Mouse (Mus musculus): Measurements from ENCODE around the gene Dars. TPM values are rescaled to one million over a fixed set of nuclear protein-coding genes. Genes with fewer than 3 reads are reported as not detected.

Dars gene
- total RNA-seq (2014; fragmentation: Nextera tagmentation): 152 and 159 TPM in 2 replicates
- 306 and 352 TPM in 2 replicates for total RNA-seq (2017)

DNA sequence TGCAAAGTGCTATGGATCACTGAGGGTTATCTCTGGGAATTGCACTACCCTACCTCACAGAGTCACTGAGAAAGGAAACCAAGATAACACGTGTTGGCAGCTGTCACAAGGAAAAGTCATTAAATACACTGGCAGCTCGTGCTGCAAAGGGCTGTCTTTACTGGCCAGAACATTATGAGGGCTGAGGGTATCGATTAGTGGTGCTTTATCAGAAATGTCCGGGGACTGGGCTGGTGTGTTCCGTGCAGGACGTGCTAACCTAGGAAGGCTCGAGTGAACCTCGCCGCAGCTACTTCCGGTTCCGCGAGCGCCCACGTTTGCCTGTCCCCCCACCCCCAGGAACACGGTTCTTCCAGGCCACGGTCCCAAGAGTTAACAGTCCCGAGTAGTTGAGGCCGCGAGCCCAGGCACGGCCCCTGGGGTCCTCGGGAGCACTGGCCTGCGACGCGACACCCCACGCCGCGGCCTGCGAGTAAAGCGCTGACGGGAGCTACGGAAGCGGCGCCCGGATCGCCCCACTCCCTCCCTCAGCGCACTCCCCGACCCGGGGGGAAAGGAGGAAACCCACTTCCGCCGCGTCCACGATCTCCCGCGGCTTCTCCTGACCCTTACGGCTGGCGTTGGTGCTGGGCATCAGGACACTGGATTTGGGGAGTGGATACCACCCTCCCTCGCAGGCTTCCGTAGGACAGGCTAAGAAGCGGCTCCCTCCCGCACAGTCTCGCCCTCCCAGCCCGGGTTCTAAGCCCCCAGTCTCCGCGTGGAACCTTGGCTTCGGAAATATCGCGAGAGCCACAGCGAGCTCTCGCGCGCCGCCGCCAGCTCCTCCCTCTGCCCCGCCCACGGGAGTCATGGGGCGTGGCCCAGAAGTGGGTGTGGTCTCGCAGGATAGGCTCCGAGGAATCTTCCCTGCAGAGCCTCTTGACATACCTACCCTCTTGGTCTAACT, at the start of gene Dars:
Dars (minus strand) TSS at position 785 of the 949 bp plus-strand sequence.
- peak; percentile 90 for ATAC-seq (replicated peaks; ENCODE audit: low FRiP score, low TSS enrichment, poor library complexity, severe bottlenecking)

DNA sequence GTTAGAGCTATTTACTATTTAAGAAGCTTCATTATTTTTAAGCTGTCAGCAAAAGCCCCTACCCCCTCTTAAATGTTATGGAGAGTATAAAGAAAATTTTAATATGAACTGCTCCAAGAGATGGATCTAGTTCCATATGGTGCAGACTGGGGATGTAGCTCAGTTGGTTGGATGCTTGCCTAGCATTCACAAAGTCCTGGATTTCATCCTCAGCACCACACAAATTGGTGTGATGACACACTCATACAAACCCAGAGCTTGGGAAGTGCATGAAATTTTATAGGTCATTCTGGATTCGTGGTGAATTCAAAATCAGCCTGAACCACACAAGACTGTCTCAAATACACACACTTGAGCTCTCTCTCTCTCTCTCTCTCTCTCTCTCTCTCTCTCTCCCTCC, 49.7 kb upstream of the Dars start:
- ATAC-seq (replicated peaks; ENCODE audit: low FRiP score, low TSS enrichment, poor library complexity, severe bottlenecking): no peak

DNA sequence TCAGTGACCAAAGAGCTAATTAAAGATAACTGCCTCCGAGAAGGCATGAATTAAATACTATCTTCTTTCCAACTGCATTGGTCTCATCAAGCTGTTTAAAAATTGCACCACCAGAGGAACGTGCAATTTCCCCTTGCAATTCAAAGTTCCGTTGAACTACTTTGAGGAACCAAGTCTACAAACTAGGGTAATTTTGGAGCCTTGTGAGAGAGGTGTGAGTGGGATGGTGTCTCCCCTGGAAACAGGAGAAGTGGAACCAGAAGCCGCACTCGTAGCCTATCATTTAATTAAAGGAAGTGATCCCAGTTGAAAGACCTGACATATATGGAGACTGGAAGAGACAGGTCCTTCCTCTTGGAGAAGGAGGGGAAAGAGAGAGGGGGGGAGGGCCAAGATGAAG, 46.3 kb upstream of the Dars start:
- no peak for ATAC-seq (replicated peaks; ENCODE audit: low FRiP score, low TSS enrichment, poor library complexity, severe bottlenecking)

DNA sequence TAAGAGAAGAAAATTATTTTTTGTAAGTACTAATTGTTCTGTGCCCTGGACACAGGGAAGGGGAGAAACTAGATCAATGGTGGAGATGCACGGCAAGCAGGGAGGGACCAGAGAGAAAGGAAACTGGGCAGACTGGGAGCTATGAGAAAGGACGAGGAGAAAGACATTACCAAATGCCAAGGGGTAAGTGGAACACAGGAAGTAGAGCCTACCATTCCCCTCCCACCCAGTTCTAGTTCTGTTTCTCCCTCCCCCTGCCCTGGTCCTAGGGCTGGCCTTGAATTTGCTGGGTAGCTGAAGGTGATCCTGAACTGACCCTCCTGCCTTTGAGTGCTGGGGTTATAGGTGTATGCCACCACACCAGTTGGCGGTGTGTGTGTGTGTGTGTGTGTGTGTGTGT, 45.2 kb upstream of the Dars start:
- ATAC-seq (replicated peaks; ENCODE audit: low FRiP score, low TSS enrichment, poor library complexity, severe bottlenecking): no peak

DNA sequence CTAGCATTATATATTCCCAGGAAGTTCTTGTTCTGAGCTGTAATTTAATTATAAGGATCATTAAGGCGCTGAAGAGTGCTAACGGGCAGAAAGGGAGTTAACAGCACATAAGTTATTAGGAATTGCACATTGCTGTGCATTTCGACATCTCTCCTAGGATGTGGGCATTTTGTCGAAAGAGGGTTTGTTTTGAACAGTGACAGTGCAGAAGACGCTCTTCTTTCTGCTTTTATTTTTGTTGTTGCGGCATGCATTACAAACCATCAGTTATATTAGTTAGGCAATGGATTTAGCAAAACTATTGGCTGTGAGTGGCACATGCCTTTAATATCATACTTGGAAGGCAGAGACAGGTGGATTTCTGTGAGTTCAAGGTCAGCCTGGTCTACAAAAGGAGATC, 43.6 kb upstream of the Dars start:
- ATAC-seq (replicated peaks; ENCODE audit: low FRiP score, low TSS enrichment, poor library complexity, severe bottlenecking): no peak

DNA sequence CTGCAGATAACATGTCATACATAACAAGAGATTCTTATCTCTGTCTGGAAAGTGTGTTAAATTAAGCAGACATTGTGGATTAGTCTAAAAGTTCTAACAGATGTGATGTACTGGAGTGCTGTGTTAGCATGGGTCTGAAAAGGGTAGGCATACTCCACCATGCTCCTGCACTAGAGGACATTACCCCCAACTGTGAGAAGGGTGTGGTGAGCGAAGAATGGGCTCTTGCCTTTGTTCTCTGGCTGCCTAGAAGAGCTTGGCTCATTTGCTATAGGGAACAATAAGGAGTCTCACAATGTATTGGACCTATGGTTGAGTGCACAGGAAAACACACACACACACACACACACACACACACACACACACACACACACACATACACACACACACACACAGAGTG, 42.3 kb upstream of the Dars start:
- no peak for ATAC-seq (replicated peaks; ENCODE audit: low FRiP score, low TSS enrichment, poor library complexity, severe bottlenecking)

DNA sequence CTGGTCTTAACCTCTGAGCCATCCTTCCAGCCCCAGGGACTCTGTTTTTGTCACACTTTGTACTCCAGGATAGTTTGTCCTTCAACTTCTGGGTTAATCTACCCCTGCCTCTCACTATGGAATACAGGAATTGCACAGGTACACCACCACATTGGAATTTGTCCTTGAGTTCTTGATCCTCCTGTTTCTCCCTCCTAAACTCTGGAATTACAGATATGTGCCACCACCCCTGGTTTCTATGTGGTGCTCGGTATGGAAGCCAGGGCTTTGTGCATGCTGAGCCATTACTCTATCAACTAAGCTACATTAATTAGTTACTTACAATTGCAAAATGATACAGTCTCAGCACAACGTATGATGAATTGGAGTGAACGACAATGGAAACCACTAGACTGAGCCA, 41.8 kb upstream of the Dars start:
- no peak for ATAC-seq (replicated peaks; ENCODE audit: low FRiP score, low TSS enrichment, poor library complexity, severe bottlenecking)

DNA sequence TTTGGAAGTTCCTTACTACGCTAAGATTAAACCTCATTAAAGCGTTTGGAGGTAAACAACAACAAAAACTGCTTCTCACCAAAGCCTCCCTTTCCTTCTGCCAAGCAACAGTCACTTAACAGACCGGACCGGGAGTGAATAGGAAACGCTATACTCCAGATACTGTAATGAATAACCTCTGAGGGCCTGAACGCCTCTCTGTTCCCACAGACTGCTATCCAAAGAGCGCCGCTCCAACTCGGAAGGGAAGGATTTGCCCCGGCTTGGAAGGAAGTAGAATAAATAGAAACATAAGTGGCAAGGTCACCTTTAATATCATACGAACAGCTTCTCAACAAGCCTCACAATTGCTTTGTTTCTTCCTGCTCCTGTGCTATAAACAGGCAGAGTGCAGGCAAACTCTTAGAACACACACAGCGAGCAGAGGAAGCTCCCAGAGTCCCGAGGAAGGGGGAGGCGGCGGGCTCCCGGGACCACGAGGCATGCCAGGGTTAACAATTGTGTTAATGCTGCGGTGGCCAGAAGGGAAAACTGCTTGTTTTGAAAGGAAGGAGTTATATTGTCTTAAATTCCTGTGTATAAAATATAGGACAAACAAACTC, 39.8 kb upstream of the Dars start:
- ATAC-seq (replicated peaks; ENCODE audit: low FRiP score, low TSS enrichment, poor library complexity, severe bottlenecking): no peak

DNA sequence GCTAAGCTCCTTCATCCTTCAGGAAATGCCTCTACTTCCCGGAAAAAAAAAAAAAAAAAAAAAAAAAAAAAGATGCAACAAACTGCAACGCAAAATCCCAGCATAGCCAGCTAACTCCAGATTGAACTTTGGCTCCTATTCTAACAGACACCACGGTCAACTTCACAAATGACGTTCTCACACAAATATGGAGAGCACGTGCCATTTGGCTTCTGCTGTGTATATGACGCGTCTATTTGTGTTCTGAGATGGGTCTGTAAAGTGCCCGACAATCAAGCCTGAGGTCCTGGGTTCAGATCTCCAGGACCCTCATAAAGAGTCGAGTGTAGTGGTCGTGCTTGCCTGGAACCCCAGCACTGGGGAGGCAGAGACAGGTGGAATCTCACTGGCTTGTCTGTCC, 39.1 kb upstream of the Dars start:
- ATAC-seq (replicated peaks; ENCODE audit: low FRiP score, low TSS enrichment, poor library complexity, severe bottlenecking): no peak

DNA sequence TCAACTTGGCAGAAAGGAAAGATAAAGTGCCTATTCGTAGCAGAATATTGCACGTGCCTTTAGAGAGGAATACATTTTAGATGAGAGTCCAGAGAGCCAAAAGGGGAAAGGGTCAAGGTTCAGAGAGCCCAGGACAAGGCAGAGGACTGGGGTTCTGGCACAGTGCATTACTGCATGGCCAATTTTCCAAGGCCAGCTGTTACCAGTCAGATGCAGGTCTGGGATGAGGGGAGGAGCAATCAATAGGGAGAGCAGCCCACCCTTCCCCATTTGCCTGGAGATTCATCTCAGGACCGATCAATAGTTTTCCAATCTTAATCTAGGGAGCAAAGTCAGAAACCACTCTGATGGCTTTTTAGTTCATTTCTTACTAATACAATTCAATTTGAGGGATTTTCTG, 35.0 kb upstream of the Dars start:
- ATAC-seq (replicated peaks; ENCODE audit: low FRiP score, low TSS enrichment, poor library complexity, severe bottlenecking): no peak

DNA sequence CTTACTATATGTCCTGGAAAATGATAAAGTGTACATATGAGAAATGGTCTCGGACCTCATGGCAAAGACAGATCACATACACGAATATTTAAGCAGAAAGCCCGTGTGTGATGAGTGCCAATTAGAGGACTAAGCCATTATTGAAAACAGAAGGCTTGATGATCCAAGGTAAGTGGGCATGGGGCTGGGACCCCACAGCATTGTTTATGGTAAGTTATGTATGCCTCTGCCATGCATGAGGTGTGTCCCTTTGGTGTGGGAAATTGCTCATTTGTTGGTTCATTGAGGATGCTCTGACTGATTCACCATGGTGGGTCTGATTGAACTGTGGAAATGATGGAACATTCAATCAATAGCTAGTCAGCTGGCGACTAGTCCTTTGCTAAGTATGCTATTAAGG, 34.0 kb upstream of the Dars start:
- no peak for ATAC-seq (replicated peaks; ENCODE audit: low FRiP score, low TSS enrichment, poor library complexity, severe bottlenecking)

DNA sequence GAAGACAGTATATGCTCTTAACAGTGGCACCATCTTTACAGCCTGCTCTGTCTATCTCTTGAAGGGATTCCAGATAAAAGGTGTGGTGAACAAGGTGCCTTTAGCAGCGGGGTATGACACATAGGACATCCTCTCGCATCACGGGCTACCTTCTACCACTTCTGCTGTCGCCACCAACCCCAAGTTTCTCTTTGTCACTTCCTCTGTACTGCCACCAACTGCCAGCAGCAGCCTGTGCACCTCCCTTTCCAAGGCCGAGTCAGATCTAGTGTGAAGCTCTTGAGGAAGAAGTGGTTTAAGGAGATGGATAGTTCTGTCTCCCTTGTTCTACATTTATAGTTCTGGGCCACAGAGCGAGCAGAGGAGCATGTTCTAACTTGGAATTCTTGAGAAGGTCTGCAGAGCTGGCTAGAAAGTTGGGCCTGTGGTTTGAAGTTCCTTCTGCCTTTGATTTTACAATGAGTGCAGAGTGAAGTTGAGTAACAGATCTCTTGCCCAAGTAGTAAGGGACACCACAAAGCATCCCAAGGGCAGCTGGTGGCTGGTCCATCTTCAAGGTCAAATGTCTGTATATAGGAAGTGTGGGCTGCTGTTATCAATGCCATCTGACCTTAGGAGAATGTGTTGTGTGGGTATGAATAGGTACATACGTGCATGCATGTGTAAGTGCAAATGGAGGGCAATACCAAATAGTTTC, 30.2 kb upstream of the Dars start:
- peak; percentile 78 for ATAC-seq (replicated peaks; ENCODE audit: low FRiP score, low TSS enrichment, poor library complexity, severe bottlenecking)

DNA sequence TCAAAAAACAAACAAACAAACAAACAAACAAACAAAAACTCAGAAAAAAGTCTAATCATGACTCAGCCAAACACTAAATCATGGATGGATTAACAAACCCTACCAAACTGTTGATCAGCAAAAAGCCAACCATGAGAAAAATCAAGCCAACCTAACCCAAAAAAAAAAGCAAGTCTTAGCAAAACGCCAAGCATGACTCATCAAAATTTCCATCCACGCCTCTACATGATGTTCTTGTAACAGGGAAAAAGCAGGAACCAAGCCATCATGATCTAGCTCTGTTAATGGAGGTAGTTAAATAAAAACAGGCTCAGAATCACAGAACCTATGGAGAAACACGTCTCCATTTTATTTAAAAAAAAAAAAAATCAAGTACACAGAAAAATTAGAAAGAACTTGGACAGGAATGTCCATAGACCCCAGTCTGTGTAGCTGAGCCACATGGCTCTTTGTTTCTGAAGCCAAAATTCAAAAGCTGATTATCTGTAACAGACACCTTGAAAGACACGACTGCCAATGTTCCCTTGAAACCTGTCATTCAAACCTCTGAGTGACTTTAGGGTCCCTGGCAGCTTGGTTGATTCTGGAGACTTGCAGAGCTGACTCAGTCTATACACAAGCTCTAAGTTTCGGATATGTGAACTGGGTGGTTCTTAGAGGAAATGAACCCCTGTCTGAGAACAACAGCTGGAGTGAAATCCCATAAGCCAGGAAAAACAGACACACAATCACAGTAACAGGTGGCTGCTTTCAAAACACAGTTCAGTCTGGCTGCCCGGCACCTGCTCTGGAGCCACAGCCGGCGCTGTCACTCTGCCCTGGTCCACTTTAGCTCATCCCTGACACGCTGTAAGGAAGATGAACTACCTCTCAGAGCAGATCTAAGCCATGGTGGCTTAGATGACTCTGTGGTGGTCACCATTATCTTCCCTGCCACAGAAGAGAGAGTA, 27.0 kb upstream of the Dars start:
- ATAC-seq (replicated peaks; ENCODE audit: low FRiP score, low TSS enrichment, poor library complexity, severe bottlenecking): peak; percentile 75

DNA sequence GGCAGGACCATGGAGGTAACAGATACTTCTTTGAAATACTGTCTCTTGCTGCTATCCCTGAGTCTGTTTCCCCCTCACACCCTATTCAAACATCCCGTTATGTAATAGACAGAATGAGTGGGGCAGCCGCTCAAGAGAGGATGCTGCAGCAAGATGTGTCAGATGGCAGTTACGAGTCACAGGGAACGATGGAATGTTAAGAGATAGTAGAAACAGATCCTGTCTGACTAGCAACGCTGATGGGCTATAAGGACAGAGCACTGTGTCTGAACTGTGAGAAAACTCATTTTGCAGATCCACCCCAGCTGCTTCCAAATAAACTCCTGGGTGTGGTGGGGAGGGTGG, 23.9 kb upstream of the Dars start:
- no peak for ATAC-seq (replicated peaks; ENCODE audit: low FRiP score, low TSS enrichment, poor library complexity, severe bottlenecking)

DNA sequence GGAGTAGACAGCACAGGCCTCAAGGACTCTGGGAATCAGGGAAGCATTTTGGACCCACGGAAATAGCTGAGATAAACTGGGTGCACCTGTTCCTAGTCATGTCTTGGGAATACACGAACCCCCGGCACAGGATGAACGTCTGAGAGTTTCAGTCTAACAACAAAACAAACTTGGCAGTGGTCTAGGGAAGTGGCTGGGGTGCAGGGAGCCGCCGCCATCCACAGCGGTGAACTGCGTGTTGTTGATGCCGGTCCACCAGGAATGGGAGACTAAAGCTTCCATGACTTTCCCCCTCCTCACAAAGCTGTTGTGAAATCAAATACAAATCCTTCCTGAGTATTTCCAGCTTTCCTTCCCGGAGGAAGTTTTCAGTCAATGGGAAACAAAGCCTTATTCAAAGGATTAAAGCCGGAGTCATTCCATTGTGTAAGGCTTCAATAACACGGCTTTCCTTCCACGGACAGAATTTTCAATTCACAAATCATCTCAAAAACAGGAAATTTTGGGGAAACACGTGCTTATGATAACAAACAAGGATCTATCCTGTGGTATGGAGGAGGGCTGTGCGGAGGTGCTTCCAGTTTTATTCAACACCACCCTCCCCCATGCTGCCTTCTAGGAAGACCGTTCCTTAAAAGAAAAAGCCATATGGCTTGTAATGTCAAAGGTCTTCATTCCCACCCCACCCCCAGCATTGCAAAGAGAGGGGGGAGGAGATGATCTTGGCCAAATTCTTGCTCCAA, 23.4 kb upstream of the Dars start:
- no peak for ATAC-seq (replicated peaks; ENCODE audit: low FRiP score, low TSS enrichment, poor library complexity, severe bottlenecking)

DNA sequence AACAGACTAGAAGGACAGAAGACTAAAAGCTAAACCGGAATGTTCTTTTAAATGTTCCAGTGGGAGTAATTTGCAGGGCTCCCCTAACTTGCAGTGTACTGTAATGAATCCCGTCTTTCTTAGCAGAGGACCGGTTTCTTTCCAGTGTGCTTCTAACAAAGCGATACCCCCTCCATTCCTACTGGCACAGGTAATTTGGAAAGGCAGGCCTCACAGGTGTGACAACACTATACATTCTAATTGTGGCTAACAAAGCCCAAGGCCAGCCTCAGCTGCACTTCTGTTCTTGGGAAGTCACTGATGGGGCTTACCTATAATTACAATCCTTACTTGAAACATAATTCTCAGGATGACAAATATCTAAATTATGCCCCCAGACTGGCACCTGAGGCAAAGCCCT, 22.4 kb upstream of the Dars start:
- no peak for ATAC-seq (replicated peaks; ENCODE audit: low FRiP score, low TSS enrichment, poor library complexity, severe bottlenecking)

DNA sequence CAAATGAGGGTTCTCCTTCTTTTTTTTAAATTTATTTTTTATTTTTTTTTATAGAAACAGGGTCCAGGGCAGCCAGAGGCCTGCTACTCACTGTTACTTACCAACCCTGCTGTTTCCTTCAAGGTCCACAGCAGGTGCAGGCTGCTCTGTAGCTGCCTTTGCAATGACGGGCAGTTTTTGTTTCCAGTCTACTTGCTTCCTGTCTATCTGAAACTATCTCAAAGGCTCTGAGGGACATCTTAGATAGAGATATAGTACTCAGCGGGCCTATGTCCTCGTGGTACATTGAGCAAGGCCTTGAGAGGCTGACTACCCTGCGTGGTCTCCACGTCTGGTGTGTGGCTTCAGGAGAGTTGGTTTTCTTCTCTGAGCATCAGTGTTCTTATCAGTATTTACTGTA, 21.4 kb upstream of the Dars start:
- no peak; the same call in 1 of the 2 replicates for ATAC-seq (replicated peaks; ENCODE audit: low FRiP score, low TSS enrichment, poor library complexity, severe bottlenecking)

DNA sequence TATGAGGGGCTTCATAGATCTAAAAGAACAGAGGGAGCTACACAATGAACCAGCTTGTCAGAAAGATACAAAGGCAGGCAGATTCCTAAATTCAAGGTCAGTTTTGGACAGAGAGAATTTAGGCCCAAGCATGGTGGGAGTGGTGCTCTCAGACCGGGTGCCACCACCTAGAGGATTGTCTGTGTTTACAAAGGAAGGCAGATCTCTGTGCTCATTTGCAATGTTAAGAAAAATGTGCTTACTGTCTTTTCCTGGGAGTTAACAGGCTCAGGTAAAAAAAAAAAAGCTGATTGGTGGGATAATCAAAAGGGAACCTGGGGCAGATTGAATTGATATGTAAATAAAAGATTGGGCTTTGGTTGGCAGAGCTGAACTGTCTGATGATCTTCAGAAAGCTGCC, 20.1 kb upstream of the Dars start:
- ATAC-seq (replicated peaks; ENCODE audit: low FRiP score, low TSS enrichment, poor library complexity, severe bottlenecking): no peak

DNA sequence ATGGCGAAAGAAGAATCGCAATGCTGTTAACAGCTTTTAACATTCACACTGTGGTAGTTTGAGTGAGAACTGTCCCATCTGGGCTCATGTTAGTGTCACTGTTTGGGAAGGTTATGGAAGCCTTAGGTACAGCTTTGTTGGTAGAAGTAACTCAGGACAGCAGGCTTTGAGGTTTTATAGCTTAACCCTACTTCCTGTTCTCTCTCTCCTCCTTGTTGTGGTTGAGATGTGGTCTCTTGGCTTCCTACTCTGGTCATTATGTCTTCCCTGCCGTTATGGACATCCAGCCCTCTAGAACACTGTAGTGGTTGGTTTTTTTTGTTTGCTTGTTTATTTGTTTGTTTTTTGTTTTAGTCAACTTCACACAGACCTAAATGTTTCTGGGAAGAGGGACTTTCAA, 18.8 kb upstream of the Dars start:
- no peak for ATAC-seq (replicated peaks; ENCODE audit: low FRiP score, low TSS enrichment, poor library complexity, severe bottlenecking)
